Mouse (Mus musculus) liver, adult 2 months (tissue): Measurements from ENCODE around the gene Gm20388. TPM values are rescaled to one million over a fixed set of nuclear protein-coding genes. Genes with fewer than 3 reads are reported as not detected.

Experiments used
- DNase-seq: peaks from one replicate; pipeline ENCODE4 v3.0.0-alpha.2; 2011; ENCODE audit warnings: low read depth, low spot score; ENCODE audit errors: extremely low read depth
- H3K27ac ChIP-seq: fragments of 200-500 bp; replicated peaks from 2 replicates; pipeline ENCODE4 v1.5.1; 2012; ENCODE audit warnings: low read depth, mild to moderate bottlenecking, control low read depth, inconsistent platforms, low read length; ENCODE audit not compliant: insufficient read depth
- H3K27me3 ChIP-seq: fragments of 200-500 bp; 2 replicates; pipeline ENCODE4 v1.6.1; 2012; ENCODE audit warnings: mild to moderate bottlenecking, moderate library complexity, low read length, inconsistent platforms; ENCODE audit not compliant: control insufficient read depth, insufficient read depth
- H3K36me3 ChIP-seq: fragments of 200-500 bp; 2 replicates; pipeline ENCODE4 v1.6.1; 2012; ENCODE audit warnings: low read length, inconsistent platforms; ENCODE audit not compliant: control insufficient read depth, insufficient read depth
- H3K4me1 ChIP-seq: fragments of 200-500 bp; 2 replicates; pipeline ENCODE4 v1.6.1; 2011; ENCODE audit warnings: low read length; ENCODE audit not compliant: control insufficient read depth, insufficient read depth
- H3K4me3 ChIP-seq: fragments of 200-500 bp; 2 replicates; pipeline ENCODE4 v1.5.1; 2011; ENCODE audit warnings: low read depth, mild to moderate bottlenecking, control low read depth, low read length, moderate library complexity; ENCODE audit not compliant: insufficient read depth
- H3K79me2 ChIP-seq: fragments of 200-500 bp; 2 replicates; pipeline ENCODE4 v1.6.1; 2012; ENCODE audit warnings: inconsistent platforms, mild to moderate bottlenecking, low read length, moderate library complexity; ENCODE audit not compliant: control insufficient read depth, insufficient read depth
- H3K9ac ChIP-seq: fragments of 200-500 bp; 2 replicates; pipeline ENCODE4 v1.6.1; 2012; ENCODE audit warnings: low read depth, mild to moderate bottlenecking, control low read depth, inconsistent platforms, low read length
- CTCF ChIP-seq: fragments of 200-500 bp; IDR thresholded peaks from 2 replicates; pipeline ENCODE4 v1.5.1; 2011; ENCODE audit warnings: low read depth, low read length, control low read depth
- POLR2A ChIP-seq: fragments of 200-500 bp; IDR thresholded peaks from 2 replicates; pipeline ENCODE4 v1.6.1; 2011; ENCODE audit warnings: low read length, control low read depth; ENCODE audit not compliant: insufficient read depth; ENCODE audit errors: extremely low read depth
- WGBS: fragments of 180-500 bp; shearing (Covaris S2); methylation state at CpG from one replicate; pipeline ENCODE4 v1.1.7; 2018; 5-methylcytosine and 5-hydroxymethylcytosine counted together
- polyA plus RNA-seq: library from polyadenylated mRNA; depleted of rRNA; stranded (reverse); fragments of >200 nt; gene quantifications from 2 replicates; pipeline ENCODE4 v1.2.3, GENCODE M21; 2012
- total RNA-seq: library from RNA; depleted of rRNA; stranded (reverse); fragments of >200 nt; gene quantifications from 2 replicates; pipeline ENCODE4 v1.2.3, GENCODE M21; 2014

The Gm20388 gene
- total and polyA plus RNA-seq, 2 experiments, result 6.4 to 19.9 TPM

DNA sequence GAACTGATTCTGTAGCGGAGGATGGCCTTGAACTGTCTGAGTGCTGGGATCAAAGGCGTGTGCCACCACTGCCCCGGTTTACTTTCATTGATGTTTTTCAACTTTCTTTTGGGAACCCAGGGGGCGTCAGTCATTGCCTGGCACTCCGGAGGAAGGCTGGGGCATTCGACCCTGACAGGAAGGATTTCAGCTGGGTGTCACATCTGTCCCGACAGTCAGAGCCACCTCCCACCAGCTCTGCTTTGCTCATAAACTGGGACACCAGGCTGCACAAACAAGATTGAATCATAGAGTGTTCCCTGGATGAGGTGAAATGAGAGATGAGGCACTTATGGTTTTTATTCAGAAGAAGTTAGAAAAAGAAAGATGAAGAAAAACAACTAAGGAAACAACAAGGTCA lies 41.6 kb downstream of the Gm20388 start:
- Histone ChIP-seq H3K27ac (no peak overlapping the region), H3K4me3 (no peak overlapping the region), H3K9ac (no peak overlapping the region), H3K4me1 (no peaks in the 10 kb centered on the region), H3K79me2 (no peaks in the 10 kb centered on the region), H3K27me3 (no peaks in the 10 kb centered on the region), H3K36me3 (peaks cover 70% of the 10 kb centered on the region)
- WGBS, result 65% methylated on average over 7 of the region's 7 CpGs
- no peak for DNase-seq
- no peak for TF ChIP-seq POLR2A
- TF ChIP-seq CTCF, result no peak

DNA sequence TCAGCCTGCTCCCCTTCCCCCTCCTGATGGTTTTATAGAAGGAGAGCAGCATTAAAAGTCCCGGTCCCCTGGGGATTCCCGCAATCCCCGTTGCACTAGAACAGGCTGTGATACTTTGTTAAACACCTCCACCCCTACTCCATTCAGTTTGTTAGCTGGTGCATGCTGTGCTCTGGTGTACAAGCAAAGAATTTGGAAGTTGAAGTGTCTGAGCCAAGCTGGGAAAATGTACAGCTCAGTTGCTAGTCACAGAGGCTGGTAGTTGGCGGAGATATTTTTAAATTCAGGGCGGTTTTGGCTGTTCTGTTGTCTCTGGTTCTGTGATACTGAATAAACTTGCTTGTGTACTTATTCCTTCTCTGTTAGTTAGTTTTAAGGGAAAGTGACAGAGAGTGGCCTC lies 42.1 kb downstream of the Gm20388 start:
- Histone ChIP-seq H3K79me2 (no peaks in the 10 kb centered on the region), H3K27ac (no peak overlapping the region), H3K4me3 (no peak overlapping the region), H3K36me3 (peaks cover 69% of the 10 kb centered on the region), H3K4me1 (no peaks in the 10 kb centered on the region), H3K9ac (no peak overlapping the region), H3K27me3 (no peaks in the 10 kb centered on the region)
- DNase-seq, result no peak
- no peak for TF ChIP-seq CTCF
- no peak for TF ChIP-seq POLR2A
- WGBS, result 95% methylated on average over 5 of the region's 5 CpGs

GRCm38 (mm10) chr8:119955333-119955732 lies 44.7 kb downstream of the Gm20388 start:
- no peak for DNase-seq
- Histone ChIP-seq H3K4me3 (no peak overlapping the region), H3K4me1 (no peaks in the 10 kb centered on the region), H3K36me3 (peaks cover 57% of the 10 kb centered on the region; the same call in 1 of the 2 replicates), H3K9ac (no peak overlapping the region), H3K27ac (no peak overlapping the region), H3K27me3 (no peaks in the 10 kb centered on the region), H3K79me2 (no peaks in the 10 kb centered on the region)
- TF ChIP-seq POLR2A (no peak), CTCF (no peak)
- WGBS, result 93% methylated on average over 8 of the region's 8 CpGs

DNA sequence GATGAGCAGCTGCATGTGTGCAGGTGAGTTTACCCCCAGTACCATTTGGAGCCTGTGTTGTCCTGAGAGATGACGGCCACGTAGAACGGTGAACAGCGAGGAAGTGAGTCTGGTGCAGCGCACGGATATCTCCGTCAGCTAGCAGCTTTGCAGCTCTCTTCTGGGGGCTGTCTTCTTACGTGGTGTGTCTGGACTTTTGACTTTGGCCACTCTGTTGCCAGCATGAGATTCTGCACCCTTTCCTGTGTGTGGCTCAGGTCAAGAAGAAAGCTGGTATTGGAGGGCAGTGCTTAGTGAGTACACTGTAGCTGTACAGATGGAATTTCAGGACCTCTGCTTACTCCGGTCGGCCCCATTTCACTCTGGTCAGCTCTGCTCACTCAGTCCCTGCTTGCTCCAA lies 47.4 kb downstream of the Gm20388 start:
- TF ChIP-seq POLR2A (no peak), CTCF (no peak)
- H3K27ac ChIP-seq, result no peak overlapping the region
- peaks cover 32% of the 10 kb centered on the region; the same call in 1 of the 2 replicates for H3K36me3 ChIP-seq
- DNase-seq, result no peak
- no peaks in the 10 kb centered on the region for H3K79me2 ChIP-seq
- H3K4me3 ChIP-seq, result no peak overlapping the region
- no peak overlapping the region for H3K9ac ChIP-seq
- H3K4me1 ChIP-seq, result no peaks in the 10 kb centered on the region
- 89% methylated on average over 10 of the region's 10 CpGs for WGBS
- no peaks in the 10 kb centered on the region for H3K27me3 ChIP-seq

DNA sequence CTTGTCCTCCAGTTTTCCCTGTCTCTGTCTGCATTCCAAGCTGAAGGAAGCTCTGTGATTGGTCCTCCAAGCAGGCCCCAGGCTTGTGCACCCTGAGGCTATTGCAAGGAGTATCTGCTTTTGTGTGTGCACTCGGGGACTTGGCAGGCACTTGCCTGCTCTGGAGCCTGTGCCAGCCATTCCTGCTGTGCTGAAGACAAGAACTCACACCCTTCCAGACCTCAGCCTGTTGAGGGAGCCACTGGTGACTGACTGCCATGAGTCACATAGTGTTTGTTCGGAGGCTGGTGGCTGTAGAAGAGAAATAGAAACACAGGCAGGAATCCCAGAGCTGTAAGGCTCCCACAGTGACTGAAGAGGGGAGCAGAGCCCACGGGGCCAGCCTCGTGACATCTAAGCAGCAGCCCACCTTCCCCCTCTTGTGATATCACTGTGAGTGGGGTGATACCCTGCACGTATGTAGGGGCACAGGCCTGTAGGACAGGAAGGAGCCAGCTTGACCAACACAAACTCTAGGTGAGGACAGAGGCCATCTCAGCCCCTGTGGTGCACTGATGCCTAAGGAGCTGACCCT lies 50.0 kb downstream of the Gm20388 start:
- H3K4me3 ChIP-seq, result no peak overlapping the region
- 66% methylated on average over 5 of the region's 5 CpGs for WGBS
- no peak overlapping the region for H3K9ac ChIP-seq
- TF ChIP-seq POLR2A (no peak), CTCF (no peak)
- DNase-seq, result no peak
- H3K27me3 ChIP-seq, result no peaks in the 10 kb centered on the region
- no peaks in the 10 kb centered on the region for H3K4me1 ChIP-seq
- peaks cover 9% of the 10 kb centered on the region; the same call in 1 of the 2 replicates for H3K36me3 ChIP-seq
- no peak overlapping the region for H3K27ac ChIP-seq
- no peaks in the 10 kb centered on the region for H3K79me2 ChIP-seq

DNA sequence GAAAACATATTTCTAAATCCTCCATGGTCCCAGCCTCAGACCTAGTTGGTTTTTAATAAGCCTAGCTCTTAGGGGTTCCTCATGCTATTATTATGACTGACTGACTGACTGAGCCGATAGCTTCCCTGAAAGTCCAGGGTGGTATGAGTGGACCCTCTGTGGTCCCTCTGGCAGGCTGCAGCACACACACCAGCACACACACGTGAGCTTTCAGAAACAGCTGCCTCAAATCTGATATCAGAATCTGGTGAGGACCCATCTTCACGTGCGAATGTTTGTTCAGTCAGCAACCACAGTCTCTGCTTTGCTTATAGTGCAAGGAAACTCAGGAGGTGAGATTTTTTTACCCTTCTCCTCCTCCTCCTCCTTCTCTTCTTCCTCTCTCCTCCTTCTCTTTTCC lies 54.2 kb downstream of the Gm20388 start:
- Histone ChIP-seq H3K27ac (no peak overlapping the region), H3K9ac (no peak overlapping the region), H3K27me3 (no peaks in the 10 kb centered on the region), H3K36me3 (no peaks in the 10 kb centered on the region), H3K4me1 (no peaks in the 10 kb centered on the region), H3K4me3 (no peak overlapping the region), H3K79me2 (no peaks in the 10 kb centered on the region)
- no peak for DNase-seq
- TF ChIP-seq POLR2A (no peak), CTCF (no peak)
- WGBS, result 68% methylated on average over 4 of the region's 4 CpGs
